Mouse (Mus musculus): ENCODE data around the gene Olfr853.

Gene Olfr853

GRCm38 (mm10) chr9:19540976-19541375 lies at the start of gene Olfr853:
Olfr853 (minus strand) TSS chr9:19541076.
- DNase-seq: no peak

DNA sequence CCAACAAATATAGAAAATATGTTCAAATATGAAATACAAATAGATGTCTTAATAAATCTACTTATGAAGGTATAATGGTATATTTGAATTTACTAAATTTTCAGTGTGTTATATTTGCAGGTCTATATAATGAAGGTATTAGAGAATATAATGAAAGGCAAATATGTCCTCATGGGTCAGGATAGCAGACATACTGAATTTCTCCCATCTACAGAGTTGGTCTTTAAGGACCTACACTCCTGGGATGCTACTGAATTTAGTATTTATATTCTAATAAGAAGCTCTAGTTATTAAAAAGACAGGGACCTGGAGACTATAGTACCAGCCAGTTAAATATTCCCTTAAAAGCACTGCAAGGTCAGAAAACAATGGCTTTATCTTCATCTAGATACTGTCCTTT lies 41.4 kb upstream of the Olfr853 start, which contains the start of gene Olfr855:
Gene Olfr855, plus strand, starts transcription at position 301 of the 400 bp plus-strand sequence.
- DNase-seq: no peak

- DNase-seq: no peak
Observed at GRCm38 (mm10) chr9:19567282-19567681, 26.4 kb upstream of the Olfr853 start, which contains the start of gene Olfr854. Olfr854 (minus strand) TSS chr9:19567382.

GRCm38 (mm10) chr9:19492995-19493394 lies 47.9 kb downstream of the Olfr853 start, which contains the start of gene Olfr851:
Olfr851 (plus strand) TSS chr9:19493295.
- no peak for DNase-seq

Measured in thymus, postnatal 36 days (tissue).